Comparison of ENCODE assay signal across 16 mouse cellular contexts in genomic region chr5:134947420-134948084, GRCm38 (mm10). TPM values are rescaled to one million over a fixed set of nuclear protein-coding genes. Genes with fewer than 3 reads are reported as not detected.
DNase-seq lines count a peak whose midpoint lies in the region; ATAC-seq and TF ChIP-seq lines count a peak whose summit lies in the region.
"Had no signal": no experiment of that assay in that cellular context is flagged by ENCODE, and none has a peak within 500 bp of the region (broad histone marks: within the 10 kb centered on the region; RNA-seq: fewer than 3 reads in every experiment).

No protein-coding gene starts in this region.

- no peak for TF ChIP-seq POLR2A in lung, adult 2 months (IDR thresholded peaks at IDR 0.05; ENCODE audit: borderline replicate concordance, extremely low read depth, low read depth, low read length)

- H3K9ac ChIP-seq in embryonic facial prominence, embryonic 14.5 days (ENCODE audit: low read depth, low read length) = no peak overlapping the region
- 0 out of 2 replicates have a peak overlapping the region, but pooled peaks have one; percentile 9 for H3K9ac ChIP-seq in lung, embryonic 16.5 days (ENCODE audit: low read length)
- 0 out of 2 replicates have a peak overlapping the region, but pooled peaks have one; percentile 27 for H3K9ac ChIP-seq in stomach, postnatal 0 days (ENCODE audit: low read length)
- H3K9ac ChIP-seq in midbrain, embryonic 16.5 days (ENCODE audit: low read depth, low read length) = no peak overlapping the region
- H3K9ac ChIP-seq: forebrain, embryonic 12.5 days; hindbrain, embryonic 14.5 days; limb, embryonic 13.5 days; neural tube, embryonic 12.5 days had no signal

- no peak for ATAC-seq in embryonic facial prominence, embryonic 14.5 days (ENCODE audit: low read depth)
- ATAC-seq in lung, embryonic 16.5 days (ENCODE audit: low read depth) = no peak
- no peak for ATAC-seq in stomach, postnatal 0 days (ENCODE audit: low FRiP score, low TSS enrichment)
- no peak for ATAC-seq in midbrain, embryonic 16.5 days
- ATAC-seq: CD4-positive, CD25-positive, alpha-beta regulatory T cell, adult 4 months had no signal

- no peaks in the 10 kb centered on the region for H3K36me3 ChIP-seq in embryonic facial prominence, embryonic 14.5 days (ENCODE audit: control insufficient read depth, insufficient read depth, low read length)
- H3K36me3 ChIP-seq in lung, embryonic 16.5 days (ENCODE audit: control insufficient read depth, insufficient read depth, low read length) = no peaks in the 10 kb centered on the region
- no peaks in the 10 kb centered on the region for H3K36me3 ChIP-seq in stomach, postnatal 0 days (ENCODE audit: control insufficient read depth, insufficient read depth, low read length)
- no peaks in the 10 kb centered on the region for H3K36me3 ChIP-seq in midbrain, embryonic 16.5 days (ENCODE audit: control insufficient read depth, insufficient read depth, low read length)
- H3K36me3 ChIP-seq: forebrain, embryonic 12.5 days; limb, embryonic 13.5 days; neural tube, embryonic 12.5 days had no signal

- no peak for TF ChIP-seq EP300 in stomach, postnatal 0 days (optimal IDR thresholded peaks at IDR 0.05)

- no peak for TF ChIP-seq CTCF in lung, adult 2 months (IDR thresholded peaks at IDR 0.05; ENCODE audit: insufficient read depth, low read length)
- TF ChIP-seq CTCF in stomach, postnatal 0 days (IDR thresholded peaks at IDR 0.05; ENCODE audit: low read depth) = no peak

- peak overlapping the region; percentile 15; the same call in 1 of the 2 replicates for H3K4me2 ChIP-seq in embryonic facial prominence, embryonic 14.5 days (ENCODE audit: low read depth, low read length)
- H3K4me2 ChIP-seq in lung, embryonic 16.5 days (ENCODE audit: low read depth, low read length) = peak overlapping the region; percentile 45
- H3K4me2 ChIP-seq in stomach, postnatal 0 days (replicated peaks; ENCODE audit: low read depth) = no peak overlapping the region; the same call in 1 of the 2 replicates
- H3K4me2 ChIP-seq in midbrain, embryonic 16.5 days (ENCODE audit: low read length) = no peak overlapping the region
- H3K4me2 ChIP-seq: hindbrain, embryonic 14.5 days had no signal

- no peaks in the 10 kb centered on the region for H3K9me3 ChIP-seq in embryonic facial prominence, embryonic 14.5 days (ENCODE audit: control insufficient read depth, low read length)
- no peaks in the 10 kb centered on the region for H3K9me3 ChIP-seq in lung, embryonic 16.5 days (ENCODE audit: control insufficient read depth, low read length)
- no peaks in the 10 kb centered on the region for H3K9me3 ChIP-seq in stomach, postnatal 0 days (ENCODE audit: control insufficient read depth, low read length)
- H3K9me3 ChIP-seq in midbrain, embryonic 16.5 days (replicated peaks; ENCODE audit: control insufficient read depth, low read length, poor library complexity, severe bottlenecking) = no peaks in the 10 kb centered on the region
- H3K9me3 ChIP-seq: forebrain, embryonic 12.5 days; limb, embryonic 13.5 days; neural tube, embryonic 12.5 days had no signal

- peaks cover 35% of the 10 kb centered on the region for H3K27me3 ChIP-seq in embryonic facial prominence, embryonic 14.5 days (replicated peaks; ENCODE audit: control insufficient read depth, insufficient read depth, low read length)
- no peaks in the 10 kb centered on the region for H3K27me3 ChIP-seq in lung, embryonic 16.5 days (ENCODE audit: control insufficient read depth, insufficient read depth, low read depth, low read length)
- H3K27me3 ChIP-seq in stomach, postnatal 0 days (ENCODE audit: control insufficient read depth, insufficient read depth, low read length) = no peaks in the 10 kb centered on the region
- peaks cover 25% of the 10 kb centered on the region for H3K27me3 ChIP-seq in midbrain, embryonic 16.5 days (ENCODE audit: control insufficient read depth, insufficient read depth, low read depth, low read length)

- peak; percentile 27 to 57 for DNase-seq in lung, adult 18-20 months
- DNase-seq in lung, adult 2 months = no peak
- no peak for DNase-seq in embryonic facial prominence, embryonic 14.5 days (ENCODE audit: low spot score)
- DNase-seq in stomach, postnatal 0 days (ENCODE audit: low spot score) = no peak
- no peak for DNase-seq in layer of hippocampus, postnatal 10 days (ENCODE audit: low spot score in 2 of 2)
- DNase-seq: cerebellum, adult 9-10 months had no signal

- H3K4me3 ChIP-seq in lung, adult 2 months (replicated peaks; ENCODE audit: extremely low read depth, low read depth, low read length) = no peak overlapping the region
- H3K4me3 ChIP-seq in embryonic facial prominence, embryonic 14.5 days (ENCODE audit: low read depth, low read length) = no peak overlapping the region
- H3K4me3 ChIP-seq in lung, embryonic 16.5 days (ENCODE audit: low read length) = no peak overlapping the region
- H3K4me3 ChIP-seq in stomach, postnatal 0 days (ENCODE audit: low read depth, low read length) = no peak overlapping the region
- no peak overlapping the region for H3K4me3 ChIP-seq in midbrain, embryonic 16.5 days (ENCODE audit: low read depth, low read length)
- H3K4me3 ChIP-seq: forebrain, embryonic 12.5 days; neural tube, embryonic 12.5 days had no signal

- H3K27ac ChIP-seq in embryonic facial prominence, embryonic 14.5 days (replicated peaks; ENCODE audit: low read depth, low read length) = peak overlapping the region; percentile 5; the same call in 1 of the 2 replicates
- peak overlapping the region; percentile 92 for H3K27ac ChIP-seq in lung, embryonic 16.5 days (ENCODE audit: low read length)
- peak overlapping the region; percentile 65 for H3K27ac ChIP-seq in stomach, postnatal 0 days (replicated peaks)
- no peak overlapping the region for H3K27ac ChIP-seq in midbrain, embryonic 16.5 days (ENCODE audit: low read length)
- H3K27ac ChIP-seq: forebrain, embryonic 12.5 days; hindbrain, embryonic 14.5 days; limb, embryonic 13.5 days; neural tube, embryonic 12.5 days had no signal

- WGBS in lung, adult 2 months = 38% methylated on average over 5 of the region's 5 CpGs
- WGBS in embryonic facial prominence, embryonic 14.5 days = 49% methylated on average over 5 of the region's 5 CpGs
- WGBS in lung, embryonic 16.5 days = 37% methylated on average over 5 of the region's 5 CpGs
- WGBS in stomach, postnatal 0 days = 45% methylated on average over 5 of the region's 5 CpGs
- WGBS in midbrain, embryonic 16.5 days = 69% methylated on average over 5 of the region's 5 CpGs

- peaks cover 10% of the 10 kb centered on the region for H3K4me1 ChIP-seq in lung, adult 2 months (ENCODE audit: control insufficient read depth, insufficient read depth, low read length)
- peaks cover 8% of the 10 kb centered on the region; the same call in 1 of the 2 replicates for H3K4me1 ChIP-seq in embryonic facial prominence, embryonic 14.5 days (ENCODE audit: control insufficient read depth, insufficient read depth, low read length)
- peaks cover 32% of the 10 kb centered on the region for H3K4me1 ChIP-seq in lung, embryonic 16.5 days (replicated peaks; ENCODE audit: control insufficient read depth, insufficient read depth, low read length)
- peaks cover 12% of the 10 kb centered on the region; the same call in 1 of the 2 replicates for H3K4me1 ChIP-seq in stomach, postnatal 0 days (replicated peaks; ENCODE audit: control insufficient read depth, insufficient read depth)
- no peaks in the 10 kb centered on the region; the same call in 1 of the 2 replicates for H3K4me1 ChIP-seq in midbrain, embryonic 16.5 days (ENCODE audit: control insufficient read depth, insufficient read depth, low read length)

RNA-seq across cellular contexts. Expression of gene Cldn4, which starts 0.8 kb away (rescaled TPM):
- 9.2 and 18.9 TPM in 2 replicates for polyA plus RNA-seq in lung, adult 2 months (2012; rRNA removed)
- 27.0 and 30.6 TPM in 2 replicates for polyA plus RNA-seq in embryonic facial prominence, embryonic 14.5 days (2014; fragmentation: Nextera tagmentation; extraction: Ambion mirVana)
- 33.0 and 33.1 TPM in 2 replicates for polyA plus RNA-seq in lung, embryonic 16.5 days (2015; fragmentation: Nextera tagmentation; extraction: Ambion mirVana)
- 43.8 and 51.6 TPM in 2 replicates for polyA plus RNA-seq in stomach, postnatal 0 days (2015; fragmentation: Nextera tagmentation; extraction: Ambion mirVana)
- not detected for total RNA-seq in layer of hippocampus, postnatal 10 days (2021)
- polyA plus RNA-seq in midbrain, embryonic 16.5 days (2015; fragmentation: Nextera tagmentation; extraction: Ambion mirVana) = not detected in 2 replicates
- total RNA-seq: granulocyte monocyte progenitor cell, adult 5-6 weeks had no signal
- polyA plus RNA-seq: heart, postnatal 0 days; hindbrain, embryonic 14.5 days; midbrain, postnatal 0 days had no signal

RNA-seq across cellular contexts. Expression of gene Mettl27, which starts 15.4 kb away (rescaled TPM):
- 16.3 and 23.2 TPM in 2 replicates for polyA plus RNA-seq in lung, adult 2 months (2012; rRNA removed)
- 10.6 and 18.2 TPM in 2 replicates for polyA plus RNA-seq in embryonic facial prominence, embryonic 14.5 days (2014; fragmentation: Nextera tagmentation; extraction: Ambion mirVana)
- polyA plus RNA-seq in lung, embryonic 16.5 days (2015; fragmentation: Nextera tagmentation; extraction: Ambion mirVana) = 30.6 and 33.5 TPM in 2 replicates
- polyA plus RNA-seq in stomach, postnatal 0 days (2015; fragmentation: Nextera tagmentation; extraction: Ambion mirVana) = 9.4 and 10.2 TPM in 2 replicates
- total RNA-seq in layer of hippocampus, postnatal 10 days (2021) = 10 to 100 TPM in 1 of 2 experiments, 1 to 10 TPM in 1; 9.3 to 10.8 TPM
- polyA plus RNA-seq in midbrain, embryonic 16.5 days (2015; fragmentation: Nextera tagmentation; extraction: Ambion mirVana) = 6.4 and 6.6 TPM in 2 replicates

RNA-seq across cellular contexts. Expression of gene Cldn13, which starts 32.2 kb away (rescaled TPM):
- polyA plus RNA-seq in lung, adult 2 months (2012; rRNA removed) = not detected in 2 replicates
- polyA plus RNA-seq in embryonic facial prominence, embryonic 14.5 days (2014; fragmentation: Nextera tagmentation; extraction: Ambion mirVana) = 0.15 and 0.20 TPM in 2 replicates
- 0.75 and 3.3 TPM in 2 replicates for polyA plus RNA-seq in lung, embryonic 16.5 days (2015; fragmentation: Nextera tagmentation; extraction: Ambion mirVana)
- 0.24 and 0.29 TPM in 2 replicates for polyA plus RNA-seq in stomach, postnatal 0 days (2015; fragmentation: Nextera tagmentation; extraction: Ambion mirVana)
- total RNA-seq in layer of hippocampus, postnatal 10 days (2021) = not detected
- not detected in 2 replicates for polyA plus RNA-seq in midbrain, embryonic 16.5 days (2015; fragmentation: Nextera tagmentation; extraction: Ambion mirVana)
- total RNA-seq: granulocyte monocyte progenitor cell, adult 5-6 weeks; midbrain, postnatal 0 days had no signal
- polyA plus RNA-seq: CD4-positive, CD25-positive, alpha-beta regulatory T cell, adult 4 months; midbrain, postnatal 0 days had no signal

RNA-seq across cellular contexts. Expression of gene Cldn3, which starts 38.5 kb away (rescaled TPM):
- polyA plus RNA-seq in lung, adult 2 months (2012; rRNA removed) = 333 and 552 TPM in 2 replicates
- polyA plus RNA-seq in embryonic facial prominence, embryonic 14.5 days (2014; fragmentation: Nextera tagmentation; extraction: Ambion mirVana) = 23.2 and 27.8 TPM in 2 replicates
- polyA plus RNA-seq in lung, embryonic 16.5 days (2015; fragmentation: Nextera tagmentation; extraction: Ambion mirVana) = 328 and 355 TPM in 2 replicates
- polyA plus RNA-seq in stomach, postnatal 0 days (2015; fragmentation: Nextera tagmentation; extraction: Ambion mirVana) = 15.4 and 16.2 TPM in 2 replicates
- total RNA-seq in layer of hippocampus, postnatal 10 days (2021) = 1 to 10 TPM; 3.5 to 5.2 TPM
- 2.2 and 2.6 TPM in 2 replicates for polyA plus RNA-seq in midbrain, embryonic 16.5 days (2015; fragmentation: Nextera tagmentation; extraction: Ambion mirVana)
- total RNA-seq: granulocyte monocyte progenitor cell, adult 5-6 weeks had no signal
- polyA plus RNA-seq: CD4-positive, CD25-positive, alpha-beta regulatory T cell, adult 4 months had no signal

RNA-seq across cellular contexts. Expression of gene Tmem270, which starts 41.0 kb away (rescaled TPM):
- not detected in 2 replicates for polyA plus RNA-seq in lung, adult 2 months (2012; rRNA removed)
- polyA plus RNA-seq in embryonic facial prominence, embryonic 14.5 days (2014; fragmentation: Nextera tagmentation; extraction: Ambion mirVana) = not detected in 2 replicates
- not detected in 2 replicates for polyA plus RNA-seq in lung, embryonic 16.5 days (2015; fragmentation: Nextera tagmentation; extraction: Ambion mirVana)
- polyA plus RNA-seq in stomach, postnatal 0 days (2015; fragmentation: Nextera tagmentation; extraction: Ambion mirVana) = not detected in 2 replicates
- not detected for total RNA-seq in layer of hippocampus, postnatal 10 days (2021)
- not detected in 2 replicates for polyA plus RNA-seq in midbrain, embryonic 16.5 days (2015; fragmentation: Nextera tagmentation; extraction: Ambion mirVana)
- total RNA-seq: granulocyte monocyte progenitor cell, adult 5-6 weeks; midbrain, postnatal 0 days had no signal
- polyA plus RNA-seq: CD4-positive, CD25-positive, alpha-beta regulatory T cell, adult 4 months; forebrain, embryonic 12.5 days; heart, postnatal 0 days; hindbrain, embryonic 14.5 days; limb, embryonic 13.5 days; neural tube, embryonic 12.5 days had no signal

Comparison
In these comparisons a context has a peak if more than half of its experiments do, and no peak if none do; other contexts are left out.
1. DNase-seq: peak in lung, adult 18-20 months (2 of 2); none in lung, adult 2 months (single experiment), embryonic facial prominence, embryonic 14.5 days (single experiment), stomach, postnatal 0 days (single experiment) and layer of hippocampus, postnatal 10 days (0 of 2).
2. H3K4me2 ChIP-seq: peak in embryonic facial prominence, embryonic 14.5 days (single experiment) and lung, embryonic 16.5 days (single experiment); none in stomach, postnatal 0 days (single experiment) and midbrain, embryonic 16.5 days (single experiment).
3. H3K9ac ChIP-seq: peak in lung, embryonic 16.5 days (single experiment) and stomach, postnatal 0 days (single experiment); none in embryonic facial prominence, embryonic 14.5 days (single experiment) and midbrain, embryonic 16.5 days (single experiment).